Mouse (Mus musculus) embryonic facial prominence, embryonic 13.5 days (tissue): ENCODE results near the gene Gm15446. TPM values are rescaled to one million over a fixed set of nuclear protein-coding genes. Genes with fewer than 3 reads are reported as not detected.
"Not testable (repeated sequence)": the region's sequence is repeated elsewhere in the genome, so short reads cannot be mapped to it uniquely, and the experiment has no call there.

Experiments
- ATAC-seq: fragments of 200-750 bp; cut with Nextera tagmentation; 2 replicates; pipeline ENCODE4 v1.8.0; 2017; ENCODE audit warnings: low read depth; ENCODE audit not compliant: insufficient number of reproducible peaks, insufficient read depth, low FRiP score, low TSS enrichment
- H3K27ac ChIP-seq: fragments of 300-500 bp; sonication (generic); 2 replicates; pipeline ENCODE4 v1.5.1; 2015; ENCODE audit warnings: moderate library complexity, mild to moderate bottlenecking, inconsistent platforms
- H3K27me3 ChIP-seq: fragments of 300-500 bp; sonication (generic); 2 replicates; pipeline ENCODE4 v1.6.1; 2015; ENCODE audit warnings: mild to moderate bottlenecking, inconsistent platforms
- H3K36me3 ChIP-seq: fragments of 300-500 bp; sonication (generic); 2 replicates; pipeline ENCODE4 v1.6.1; 2015; ENCODE audit warnings: mild to moderate bottlenecking, inconsistent platforms
- H3K4me1 ChIP-seq: fragments of 300-500 bp; sonication (generic); 2 replicates; pipeline ENCODE4 v1.6.1; 2015; ENCODE audit warnings: inconsistent platforms
- H3K4me2 ChIP-seq: fragments of 300-500 bp; sonication (generic); 2 replicates; pipeline ENCODE4 v1.6.1; 2015; ENCODE audit warnings: moderate library complexity, mild to moderate bottlenecking, inconsistent platforms
- H3K4me3 ChIP-seq: fragments of 300-500 bp; sonication (generic); 2 replicates; pipeline ENCODE4 v1.5.1; 2015; ENCODE audit warnings: mild to moderate bottlenecking, inconsistent platforms
- H3K9ac ChIP-seq: fragments of 300-500 bp; sonication (generic); 2 replicates; pipeline ENCODE4 v1.6.1; 2015; ENCODE audit warnings: mild to moderate bottlenecking, inconsistent platforms
- H3K9me3 ChIP-seq: fragments of 300-500 bp; sonication (generic); 2 replicates; pipeline ENCODE4 v1.6.1; 2016; ENCODE audit warnings: inconsistent platforms
- WGBS: fragments of 180-500 bp; shearing (Covaris S2); methylation state at CpG from one replicate; pipeline ENCODE4 v1.1.7; 2015; ENCODE audit warnings: mixed read lengths; 5-methylcytosine and 5-hydroxymethylcytosine counted together
- polyA plus RNA-seq: library from polyadenylated mRNA; unstranded; fragments of >200 nt; fragmentation: Nextera tagmentation; extraction: Ambion mirVana; gene quantifications from 2 replicates; pipeline ENCODE4 v1.2.1, GENCODE M21; 2015

Gm15446 gene
- polyA plus RNA-seq = 0.88 and 1.1 TPM in 2 replicates

GRCm38 (mm10) chr5:109923261-109924071, at the start of gene Gm15446:
TSS of gene Gm15446 (plus strand) at chr5:109923400.
- not testable (repeated sequence) for H3K36me3 ChIP-seq, H3K4me1 ChIP-seq, H3K27ac ChIP-seq, H3K27me3 ChIP-seq, H3K9me3 ChIP-seq
- under 1% methylated on average over 22 of the region's 22 CpGs for WGBS
- Histone ChIP-seq H3K4me2 (peak within 1 kb of the TSS; percentile 61), H3K4me3 (peak within 1 kb of the TSS; percentile 60), H3K9ac (peak within 1 kb of the TSS; percentile 75)
- peak; percentile 96 for ATAC-seq

GRCm38 (mm10) chr5:109924129-109924528, 929 bp downstream of the Gm15446 start:
- H3K9me3 ChIP-seq, H3K4me1 ChIP-seq, H3K27me3 ChIP-seq, ATAC-seq, H3K27ac ChIP-seq, H3K36me3 ChIP-seq: not testable (repeated sequence)
- Histone ChIP-seq H3K4me2 (peak overlapping the region; percentile 61), H3K9ac (peak overlapping the region; percentile 75), H3K4me3 (peak overlapping the region; percentile 60)
- 15% methylated on average over 2 of the region's 2 CpGs for WGBS

- 0 out of 2 replicates have a peak overlapping the region, but pooled peaks have one; percentile 39 for H3K27ac ChIP-seq
- H3K4me3 ChIP-seq = no peak overlapping the region
- no peaks in the 10 kb centered on the region for H3K9me3 ChIP-seq
- ATAC-seq = no peak
- peak overlapping the region; percentile 11; the same call in 1 of the 2 replicates for H3K4me2 ChIP-seq
- peaks cover 9% of the 10 kb centered on the region for H3K36me3 ChIP-seq
- H3K4me1 ChIP-seq = peaks cover 8% of the 10 kb centered on the region
- H3K27me3 ChIP-seq = no peaks in the 10 kb centered on the region
- H3K9ac ChIP-seq = no peak overlapping the region
Observed at GRCm38 (mm10) chr5:109924936-109925335, 1.7 kb downstream of the Gm15446 start.

- Histone ChIP-seq H3K4me1 (no peaks in the 10 kb centered on the region), H3K36me3 (no peaks in the 10 kb centered on the region), H3K4me2 (no peak overlapping the region), H3K27me3 (no peaks in the 10 kb centered on the region), H3K9me3 (no peaks in the 10 kb centered on the region), H3K4me3 (no peak overlapping the region), H3K9ac (no peak overlapping the region), H3K27ac (no peak overlapping the region)
- no peak for ATAC-seq
- WGBS = no CpG with 5 or more reads among the region's 1 CpGs
Observed at GRCm38 (mm10) chr5:109950281-109950680, 27.1 kb downstream of the Gm15446 start.

GRCm38 (mm10) chr5:109980743-109981142, 57.5 kb downstream of the Gm15446 start:
- not testable (repeated sequence) for H3K9ac ChIP-seq, H3K36me3 ChIP-seq, H3K27ac ChIP-seq, H3K4me2 ChIP-seq, H3K9me3 ChIP-seq, H3K4me3 ChIP-seq, H3K4me1 ChIP-seq, H3K27me3 ChIP-seq, ATAC-seq
- no CpG with 5 or more reads among the region's 2 CpGs for WGBS

Other genes with a start within 250 kb of the Gm15446 start
- 3.6 and 4.0 TPM in 2 replicates for gene 5430403G16Rik, start 232.4 kb upstream of the Gm15446 start, polyA plus RNA-seq
- 7.7 and 8.1 TPM in 2 replicates for gene 4930522L14Rik, start 171.5 kb upstream of the Gm15446 start, polyA plus RNA-seq
- 30.0 and 31.3 TPM in 2 replicates for gene Zfp932, start 73.1 kb downstream of the Gm15446 start, polyA plus RNA-seq
- gene Gm17655, start 149.1 kb downstream of the Gm15446 start, polyA plus RNA-seq = 4.0 and 4.8 TPM in 2 replicates
- gene Gm35315, start 171.0 kb downstream of the Gm15446 start, polyA plus RNA-seq = 1.1 TPM in 2 replicates
- gene Plcxd1, start 176.6 kb downstream of the Gm15446 start, polyA plus RNA-seq = 1.9 and 2.7 TPM in 2 replicates
- gene Gtpbp6, start 184.8 kb downstream of the Gm15446 start, polyA plus RNA-seq = 32.0 and 42.1 TPM in 2 replicates
- gene Zfp605, start 186.7 kb downstream of the Gm15446 start, polyA plus RNA-seq = 6.5 and 6.7 TPM in 2 replicates
- gene Chfr, start 212.4 kb downstream of the Gm15446 start, polyA plus RNA-seq = 36.6 and 38.1 TPM in 2 replicates